Mouse (Mus musculus): ENCODE measurements around the gene Bcl2l14. TPM values are rescaled to one million over a fixed set of nuclear protein-coding genes. Genes with fewer than 3 reads are reported as not detected.
A peak's percentile ranks its signal among the peaks of the same experiment; 100 is the strongest.

The Bcl2l14 gene
- not detected for total RNA-seq (2021)

DNA sequence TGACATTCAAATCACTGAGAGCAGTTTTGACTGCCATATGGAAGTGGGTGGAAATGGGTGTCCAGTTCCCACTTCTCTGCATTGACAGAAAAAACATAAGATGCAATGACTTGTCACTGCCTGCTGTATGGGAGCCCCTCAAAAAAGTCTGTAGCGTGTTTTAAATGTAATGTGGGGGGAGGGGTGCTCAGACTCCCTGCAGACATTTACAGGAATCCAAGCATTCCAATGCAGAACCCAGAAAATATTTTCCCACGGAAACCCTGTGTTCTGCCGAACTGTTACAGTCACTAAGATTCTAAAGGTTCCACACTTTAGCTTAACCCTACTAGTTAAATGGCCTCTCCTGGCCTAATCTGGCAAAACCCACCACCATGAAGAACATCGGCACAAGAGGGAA is at the start of gene Bcl2l14:
Bcl2l14 (plus strand) TSS at position 301 of the 400 bp plus-strand sequence.
- DNase-seq (ENCODE audit: low spot score in 2 of 2) = peak in 1 of 2 experiments; percentile 42
- intact Hi-C loops (cut with DNase I) = no loop called here

DNA sequence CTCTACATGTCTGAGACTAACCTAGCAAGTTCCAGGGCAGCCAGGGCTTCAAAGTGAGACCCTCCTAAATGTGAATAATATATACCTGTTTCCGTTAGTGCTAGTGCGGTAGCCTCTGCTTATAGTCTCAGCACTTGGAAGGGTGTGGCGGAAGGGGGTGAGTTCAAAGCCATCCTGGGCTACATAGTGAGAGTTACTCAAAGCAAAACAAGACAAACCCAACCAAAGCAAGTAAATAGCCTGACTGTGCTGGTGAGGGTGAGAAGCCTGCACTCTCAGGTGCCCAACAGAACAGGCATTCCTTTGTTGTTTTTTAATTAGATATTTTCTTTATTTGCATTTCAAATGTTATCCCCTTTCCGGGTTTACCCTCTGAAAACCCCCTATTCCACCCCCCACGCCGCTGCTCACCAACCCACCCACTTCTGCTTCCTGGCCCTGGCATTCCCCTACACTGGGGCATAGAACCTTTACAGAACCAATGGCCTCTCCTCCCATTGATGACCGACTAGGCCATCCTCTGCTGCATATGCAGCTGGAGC is 47.5 kb upstream of the Bcl2l14 start:
- no peak for DNase-seq (ENCODE audit: low spot score in 2 of 2)
- intact Hi-C loops (cut with DNase I) = no loop called here

GRCm38 (mm10) chr6:134352881-134353280 is 43.2 kb upstream of the Bcl2l14 start:
- intact Hi-C loops (cut with DNase I) = no loop called here

DNA sequence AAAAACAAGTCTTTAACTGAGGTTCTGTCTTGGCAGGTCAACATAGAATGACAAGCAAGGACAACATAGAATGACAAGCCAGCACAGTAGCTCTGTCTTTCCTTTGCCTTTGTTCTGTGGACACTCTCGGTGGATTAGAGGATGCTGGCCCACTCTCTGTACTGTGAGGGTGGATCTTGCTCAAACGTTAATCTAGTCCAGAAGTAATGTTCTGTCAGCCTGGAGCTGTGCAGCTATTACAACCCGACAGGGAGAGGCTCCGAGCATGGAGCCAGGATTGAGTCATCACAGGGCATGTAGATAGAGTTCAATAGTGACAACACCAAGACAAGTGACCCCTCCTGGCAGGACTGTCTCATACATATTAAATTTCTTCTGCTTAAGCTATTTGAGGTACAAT is 42.4 kb upstream of the Bcl2l14 start:
- intact Hi-C loops (cut with DNase I) = no loop called here
- DNase-seq (ENCODE audit: low spot score in 2 of 2) = no peak

More at GRCm38 (mm10) chr6:134352881-134353280, 43.2 kb upstream of the Bcl2l14 start:
- DNase-seq (ENCODE audit: low spot score in 2 of 2) = no peak

GRCm38 (mm10) chr6:134357570-134357969 is 38.5 kb upstream of the Bcl2l14 start:
- intact Hi-C loops (cut with DNase I) = no loop called here
- DNase-seq (ENCODE audit: low spot score in 2 of 2) = no peak

- intact Hi-C loops (cut with DNase I) = no loop called here
Measured at GRCm38 (mm10) chr6:134360079-134360478, 36.0 kb upstream of the Bcl2l14 start.

DNA sequence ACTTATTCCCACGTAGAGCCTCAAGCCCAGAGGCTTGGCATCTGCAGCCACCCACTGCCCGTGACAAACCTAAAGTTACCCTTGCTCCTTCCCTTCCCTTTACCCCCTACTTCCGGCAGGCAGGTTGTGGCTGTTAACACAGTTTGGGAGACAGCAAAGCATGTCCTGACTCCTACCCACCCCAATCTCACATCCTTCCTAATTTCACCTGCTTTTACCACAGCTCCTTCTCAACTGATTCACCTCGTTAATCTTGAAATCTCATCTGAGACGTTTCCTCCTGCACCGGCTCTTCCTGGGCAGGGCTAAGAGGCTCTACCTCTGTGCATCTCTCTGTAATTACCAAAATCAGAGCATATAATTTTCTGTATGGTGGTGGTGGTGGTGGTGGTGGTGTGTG is 31.5 kb upstream of the Bcl2l14 start:
- DNase-seq (ENCODE audit: low spot score in 2 of 2) = no peak
- intact Hi-C loops (cut with DNase I) = no loop called here

More at GRCm38 (mm10) chr6:134360079-134360478, 36.0 kb upstream of the Bcl2l14 start:
- no peak for DNase-seq (ENCODE audit: low spot score in 2 of 2)

- no peak for DNase-seq (ENCODE audit: low spot score in 2 of 2)
- intact Hi-C loops (cut with DNase I) = no loop called here
Measured at GRCm38 (mm10) chr6:134365952-134366351, 30.2 kb upstream of the Bcl2l14 start.

- intact Hi-C loops (cut with DNase I) = no loop called here
- DNase-seq (ENCODE audit: low spot score in 2 of 2) = no peak
Measured at GRCm38 (mm10) chr6:134366366-134367351, 29.5 kb upstream of the Bcl2l14 start.

GRCm38 (mm10) chr6:134367366-134368281 is 28.5 kb upstream of the Bcl2l14 start:
- DNase-seq (ENCODE audit: low spot score in 2 of 2) = no peak
- intact Hi-C loops (cut with DNase I) = no loop called here

- intact Hi-C loops (cut with DNase I) = no loop called here
- peak; percentile 27 to 80 for DNase-seq (ENCODE audit: low spot score in 2 of 2)
Measured at GRCm38 (mm10) chr6:134372946-134373345, 23.2 kb upstream of the Bcl2l14 start.

GRCm38 (mm10) chr6:134377201-134377600 is 18.9 kb upstream of the Bcl2l14 start:
- no peak for DNase-seq (ENCODE audit: low spot score in 2 of 2)
- intact Hi-C loops (cut with DNase I) = no loop called here

GRCm38 (mm10) chr6:134377856-134378255 is 18.3 kb upstream of the Bcl2l14 start:
- intact Hi-C loops (cut with DNase I) = no loop called here
- DNase-seq (ENCODE audit: low spot score in 2 of 2) = no peak

GRCm38 (mm10) chr6:134381462-134381861 is 14.7 kb upstream of the Bcl2l14 start:
- intact Hi-C loops (cut with DNase I) = no loop called here
- no peak for DNase-seq (ENCODE audit: low spot score in 2 of 2)

DNA sequence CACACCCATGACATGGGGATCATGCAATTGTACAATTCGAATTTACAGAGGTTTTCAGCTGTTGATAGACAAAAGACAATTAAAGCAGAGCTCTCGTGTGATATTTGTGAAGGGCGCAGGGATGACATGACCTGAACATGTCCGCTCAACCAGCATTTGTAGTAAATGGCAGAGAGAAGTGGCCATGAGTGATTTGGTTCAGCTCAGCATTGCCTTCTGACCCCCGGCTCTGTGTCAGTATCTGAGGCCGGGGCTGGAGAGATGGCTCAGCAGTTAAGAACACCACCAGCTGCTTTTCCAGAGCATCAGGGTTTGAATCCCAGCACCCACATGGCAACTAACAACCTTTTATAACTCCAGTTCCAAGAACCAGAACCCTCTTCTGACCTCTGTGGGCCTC is 10.2 kb upstream of the Bcl2l14 start:
- intact Hi-C loops (cut with DNase I) = no loop called here
- no peak for DNase-seq (ENCODE audit: low spot score in 2 of 2)

DNA sequence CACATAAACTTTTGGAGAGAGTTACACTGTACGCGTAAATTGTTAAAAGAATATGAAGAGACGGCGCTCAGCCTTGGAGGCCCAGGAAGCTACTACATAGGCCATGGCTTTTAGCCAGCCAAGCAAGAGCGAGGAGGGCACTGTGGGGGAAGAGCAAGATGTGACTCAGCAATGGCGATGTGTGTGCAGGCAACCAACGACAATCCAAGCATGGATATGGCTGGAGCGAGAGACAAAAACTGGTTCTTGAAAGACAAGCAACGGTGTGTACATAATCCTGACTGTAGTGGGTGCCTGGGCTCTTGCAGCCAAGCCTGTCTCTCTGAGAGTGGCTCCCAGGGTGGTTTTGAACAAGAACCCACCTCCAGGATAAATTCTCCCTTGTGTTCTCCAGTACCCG is 8.7 kb upstream of the Bcl2l14 start:
- intact Hi-C loops (cut with DNase I) = no loop called here
- peak in 1 of 2 experiments; percentile 31 for DNase-seq (ENCODE audit: low spot score in 2 of 2)

GRCm38 (mm10) chr6:134388424-134389110 is 7.6 kb upstream of the Bcl2l14 start:
- intact Hi-C loops (cut with DNase I) = loop anchor here (1.0 to 2.0 kb wide), 2 partner anchors 354 to 428 kb away; partner anchors contain the start of gene Etv6
- DNase-seq (ENCODE audit: low spot score in 2 of 2) = peak in 1 of 2 experiments; percentile 14

DNA sequence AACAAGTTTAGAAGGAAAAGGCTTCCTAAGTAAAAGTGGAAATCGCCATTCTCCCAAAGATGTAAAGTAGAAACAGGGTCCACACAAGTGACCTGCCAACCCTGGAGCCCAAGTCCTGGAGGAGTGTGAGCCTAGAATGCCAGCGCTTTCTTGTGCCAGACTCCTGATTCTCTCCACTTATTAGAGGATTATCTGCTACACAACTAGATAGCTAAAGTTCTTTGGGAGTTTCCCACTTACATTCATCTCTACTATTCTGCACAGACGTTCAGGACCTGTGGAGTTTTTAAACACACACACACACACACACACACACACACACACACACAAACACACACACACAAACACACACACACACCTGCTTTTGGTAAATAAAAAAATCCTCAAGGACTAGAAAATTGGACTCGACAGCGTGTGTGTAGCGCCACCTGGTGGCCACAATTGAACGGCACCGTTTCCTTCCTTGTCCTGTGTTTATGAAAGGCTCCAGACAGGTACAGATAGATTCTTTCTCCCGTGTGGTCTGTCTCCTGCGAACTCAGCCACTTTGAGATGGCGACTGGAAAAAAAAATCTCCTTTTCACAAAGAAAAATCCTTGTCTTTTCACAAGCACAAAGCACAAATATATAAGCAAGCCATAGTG is 6.7 kb upstream of the Bcl2l14 start:
- intact Hi-C loops (cut with DNase I) = loop anchor here (2.0 kb wide), 1 partner anchor 355 kb away; the partner anchor contains the start of gene Etv6
- DNase-seq (ENCODE audit: low spot score in 2 of 2) = peak; percentile 82

GRCm38 (mm10) chr6:134389917-134390316 is 6.2 kb upstream of the Bcl2l14 start:
- intact Hi-C loops (cut with DNase I) = loop anchor here (2.0 to 5.0 kb wide), 2 partner anchors 355 to 488 kb away; partner anchors contain the start of gene Etv6
- no peak for DNase-seq (ENCODE audit: low spot score in 2 of 2)
